Mouse (Mus musculus) erythroid progenitor cell, adult 5-6 weeks (primary cell): Measurements from ENCODE around the gene Trim3. TPM values are rescaled to one million over a fixed set of nuclear protein-coding genes. Genes with fewer than 3 reads are reported as not detected.
A peak's percentile ranks its signal among the peaks of the same experiment; 100 is the strongest.

Experiments
- ATAC-seq: replicated peaks from 2 replicates; pipeline ENCODE4 v1.8.0; 2016; ENCODE audit warnings: moderate number of reproducible peaks, mild to moderate bottlenecking, moderate TSS enrichment, inconsistent platforms; ENCODE audit not compliant: poor library complexity, low FRiP score, severe bottlenecking
- total RNA-seq, 2 experiments: library from RNA; stranded (forward) in 1 of 2; stranded (reverse) in 1 of 2; fragments of 150-400 nt in 1 of 2; fragments of 186-747, 209-891 nt in 1 of 2; gene quantifications; 2 replicates each; pipeline versions ENCODE4 v1.2.3 to v1.2.4; 2015 to 2017; ENCODE audit warnings: low replicate concordance in 2 of 2

Trim3 gene
- total RNA-seq (2015; ENCODE audit: low replicate concordance), result 1.4 and 5.9 TPM in 2 replicates
- total RNA-seq (2017; ENCODE audit: low replicate concordance), result 1.4 TPM in 1 of 2 replicates, not detected in the other

- ATAC-seq, result peak; percentile 79
Observed at GRCm38 (mm10) chr7:105633127-105633800, at the start of gene Trim3. TSS of gene Trim3 (minus strand) at chr7:105633571.

- ATAC-seq, result peak; percentile 97
Observed at GRCm38 (mm10) chr7:105650639-105651435, 17.5 kb upstream of the Trim3 start, which contains the start of gene Dnhd1. TSS of gene Dnhd1 (plus strand) at chr7:105650827.

GRCm38 (mm10) chr7:105641936-105642335, 8.6 kb upstream of the Trim3 start:
- ATAC-seq, result no peak

GRCm38 (mm10) chr7:105640894-105641255, 7.5 kb upstream of the Trim3 start:
- peak; percentile 47 for ATAC-seq

GRCm38 (mm10) chr7:105640233-105640893, 7.0 kb upstream of the Trim3 start, which contains the start of the genes Arfip2 and Gm45799:
TSS of gene Arfip2 (minus strand) at chr7:105640416.
TSS of gene Gm45799 (plus strand) at chr7:105640552.
- ATAC-seq, result peak; percentile 92

- ATAC-seq, result peak; percentile 4
Observed at GRCm38 (mm10) chr7:105639756-105640155, 6.4 kb upstream of the Trim3 start, which contains the start of gene Timm10b. TSS of gene Timm10b (plus strand) at chr7:105640056.

- ATAC-seq, result no peak
Observed at GRCm38 (mm10) chr7:105639304-105639703, 5.9 kb upstream of the Trim3 start.

GRCm38 (mm10) chr7:105638776-105639175, 5.4 kb upstream of the Trim3 start:
- ATAC-seq, result no peak

GRCm38 (mm10) chr7:105635726-105636125, 2.4 kb upstream of the Trim3 start:
- no peak for ATAC-seq

- ATAC-seq, result no peak
Observed at GRCm38 (mm10) chr7:105634272-105634920, 1.0 kb upstream of the Trim3 start.

- peak; percentile 8; the same call in 1 of the 2 replicates for ATAC-seq
Observed at GRCm38 (mm10) chr7:105633801-105634135, 397 bp upstream of the Trim3 start.

GRCm38 (mm10) chr7:105632551-105632972, 809 bp downstream of the Trim3 start:
- no peak for ATAC-seq

- ATAC-seq, result no peak
Observed at GRCm38 (mm10) chr7:105628633-105629032, 4.7 kb downstream of the Trim3 start.

GRCm38 (mm10) chr7:105625397-105625796, 8.0 kb downstream of the Trim3 start:
- ATAC-seq, result no peak

GRCm38 (mm10) chr7:105621646-105622292, 11.6 kb downstream of the Trim3 start:
- no peak for ATAC-seq

- no peak for ATAC-seq
Observed at GRCm38 (mm10) chr7:105621053-105621452, 12.3 kb downstream of the Trim3 start.

- ATAC-seq, result no peak
Observed at GRCm38 (mm10) chr7:105619701-105620100, 13.7 kb downstream of the Trim3 start.

GRCm38 (mm10) chr7:105617810-105618209, 15.6 kb downstream of the Trim3 start:
- no peak for ATAC-seq

- ATAC-seq, result no peak
Observed at GRCm38 (mm10) chr7:105616561-105616960, 16.8 kb downstream of the Trim3 start.
